Mouse (Mus musculus): Measurements from ENCODE around the gene Cd22.
"Not testable (repeated sequence)": the region's sequence is repeated elsewhere in the genome, so short reads cannot be mapped to it uniquely, and the experiment has no call there.

The Cd22 gene

DNA sequence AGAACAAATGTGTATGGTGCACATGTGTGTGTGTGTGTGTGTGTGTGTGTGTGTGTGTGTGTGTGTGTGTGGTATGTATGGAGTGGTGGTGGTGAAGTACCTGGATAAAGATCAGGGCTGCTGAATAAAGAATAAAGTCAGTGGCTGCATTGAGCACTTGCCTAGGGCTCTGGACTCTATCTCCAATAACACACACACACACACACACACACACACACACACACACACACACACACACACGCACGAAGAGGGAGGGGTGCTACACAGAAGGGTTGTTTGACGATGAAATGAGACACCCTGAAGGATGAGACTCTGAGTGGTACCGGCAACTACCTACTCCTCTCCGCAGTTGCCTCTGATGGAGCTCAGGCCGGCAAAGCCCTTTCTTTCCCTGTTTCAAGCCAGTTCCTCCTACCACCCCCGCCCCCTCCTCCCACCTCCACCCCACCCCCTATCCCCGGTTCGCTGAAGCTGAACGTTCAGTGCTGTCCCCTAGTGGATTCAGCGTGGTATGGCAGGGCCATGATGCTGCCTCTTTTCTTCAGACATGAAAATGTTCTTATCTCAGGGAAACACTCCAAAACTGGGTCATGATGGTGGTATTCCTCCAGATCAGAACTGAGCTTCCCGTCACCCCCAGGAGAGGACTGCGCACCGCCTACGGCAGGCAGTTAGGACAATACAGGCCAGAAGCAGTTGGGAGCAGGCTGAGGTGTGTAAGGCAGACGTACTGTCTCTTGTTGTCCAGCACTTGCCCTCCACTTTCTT is 20.3 kb downstream of the Cd22 start:
- peak; percentile 80 to 85 for DNase-seq

DNA sequence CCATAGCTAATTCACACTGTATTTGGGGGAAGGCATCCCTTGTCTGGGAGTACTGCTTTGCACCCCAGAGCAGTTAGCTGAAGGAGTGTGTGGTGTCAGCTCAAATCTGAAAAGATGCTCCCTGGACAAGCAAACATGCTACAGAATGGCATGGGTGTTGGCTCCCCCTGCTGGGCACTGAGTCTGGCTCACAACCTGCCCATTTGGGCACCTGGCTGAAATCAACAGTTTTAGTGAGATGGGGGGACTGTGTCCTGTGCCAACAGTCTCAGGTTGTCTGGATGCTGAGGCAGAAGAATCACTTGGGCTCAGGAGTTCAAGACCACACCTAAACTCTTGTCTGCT is 20.9 kb downstream of the Cd22 start:
- peak; percentile 89 to 91 for DNase-seq

DNA sequence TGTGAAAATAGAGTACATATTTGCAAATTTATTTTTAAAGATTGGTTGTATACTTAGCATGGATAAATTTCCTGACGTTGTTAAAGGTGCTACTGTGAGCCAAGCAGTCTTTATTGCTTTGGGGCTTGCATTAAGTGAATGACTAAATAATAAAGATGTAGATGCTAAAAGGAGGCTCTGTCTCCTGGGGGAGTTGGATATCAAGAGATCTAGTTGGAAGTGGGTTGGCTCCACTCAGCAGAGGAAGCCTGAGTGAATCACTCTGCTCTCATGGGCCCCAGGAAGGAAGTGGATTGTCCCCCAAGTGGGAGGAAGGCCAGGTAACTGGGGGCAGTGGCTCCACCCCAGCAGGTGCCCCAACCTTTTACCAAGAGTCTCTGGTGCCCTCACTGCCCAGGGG is 22.4 kb downstream of the Cd22 start:
- DNase-seq: no peak

DNA sequence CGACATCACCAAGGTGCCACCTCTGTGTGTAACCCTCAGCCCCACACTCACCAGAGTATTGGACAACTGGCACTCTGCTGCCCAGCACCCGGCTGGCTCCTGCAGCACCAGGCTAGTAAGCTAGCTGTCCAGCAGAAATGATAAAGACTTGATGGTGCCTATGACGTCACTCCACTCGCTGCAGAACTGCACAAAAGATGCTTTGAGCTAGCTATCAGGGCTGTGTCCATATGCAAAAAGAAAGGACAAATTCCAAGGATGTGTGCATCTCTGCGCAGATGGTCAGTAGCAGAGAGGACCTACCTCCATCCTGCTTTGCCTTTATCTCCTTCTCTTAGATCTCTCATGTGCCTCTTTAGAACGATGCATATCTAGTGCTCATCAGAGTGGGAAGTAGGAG is 24.1 kb downstream of the Cd22 start, which contains the start of gene Ffar3:
TSS of gene Ffar3 (minus strand) at position 101 of the 400 bp plus-strand sequence.
- no peak for DNase-seq

DNA sequence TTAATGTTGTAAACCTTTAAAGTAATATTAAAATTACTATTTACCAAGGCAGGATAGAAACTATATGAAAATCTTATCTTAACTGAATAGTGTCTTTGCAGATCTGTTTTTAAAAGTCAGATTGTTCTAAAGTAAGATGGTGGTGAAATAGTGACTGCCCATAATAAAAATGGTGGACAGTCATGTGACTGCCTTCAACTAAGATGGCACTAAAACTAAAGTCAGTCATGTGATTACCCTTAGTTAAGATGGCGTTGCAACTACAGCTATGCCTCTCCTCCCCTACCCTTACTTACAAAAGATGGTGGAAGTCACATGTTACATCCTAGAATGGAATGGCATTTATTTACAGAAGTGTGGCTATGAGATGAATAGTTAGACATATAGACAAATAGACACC is 28.7 kb downstream of the Cd22 start:
- DNase-seq: no peak

DNA sequence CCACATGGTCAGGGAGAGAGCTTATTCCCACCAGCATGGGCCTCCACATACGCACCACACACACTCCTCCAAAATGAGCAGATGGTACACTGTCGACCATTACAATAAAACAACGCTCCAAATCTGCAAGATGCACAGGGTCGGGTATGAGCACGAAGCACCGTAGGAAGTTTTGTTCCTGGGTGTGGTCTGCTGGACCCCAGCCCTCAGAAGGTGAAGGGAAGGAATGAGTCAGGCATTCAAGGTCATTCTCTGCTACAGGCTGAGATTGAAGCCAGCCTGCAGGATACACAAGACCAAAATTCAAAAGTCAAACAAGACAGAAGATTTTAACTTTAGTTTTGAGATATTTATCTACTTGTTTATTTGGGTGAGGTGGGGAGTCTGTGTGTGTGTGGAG is 32.2 kb downstream of the Cd22 start:
- no peak for DNase-seq

DNA sequence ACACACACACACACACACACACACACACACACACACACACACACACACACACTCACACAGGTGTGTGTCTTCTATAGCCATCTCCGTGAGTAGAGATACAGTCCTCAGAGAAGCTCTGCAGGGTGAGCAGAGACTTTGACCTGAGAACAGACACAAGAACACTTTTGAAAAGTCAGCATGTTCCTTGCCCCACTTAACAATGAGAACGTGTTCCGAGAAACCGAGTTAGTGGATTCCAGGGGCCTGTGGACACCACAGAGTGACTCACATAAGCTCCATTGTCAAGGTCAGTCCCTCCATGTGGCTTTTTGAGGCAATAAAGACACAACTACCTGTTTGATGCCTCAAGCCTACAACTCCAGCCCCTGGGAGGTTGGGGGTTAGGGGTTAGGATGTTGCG is 32.8 kb downstream of the Cd22 start:
- no peak for DNase-seq

DNA sequence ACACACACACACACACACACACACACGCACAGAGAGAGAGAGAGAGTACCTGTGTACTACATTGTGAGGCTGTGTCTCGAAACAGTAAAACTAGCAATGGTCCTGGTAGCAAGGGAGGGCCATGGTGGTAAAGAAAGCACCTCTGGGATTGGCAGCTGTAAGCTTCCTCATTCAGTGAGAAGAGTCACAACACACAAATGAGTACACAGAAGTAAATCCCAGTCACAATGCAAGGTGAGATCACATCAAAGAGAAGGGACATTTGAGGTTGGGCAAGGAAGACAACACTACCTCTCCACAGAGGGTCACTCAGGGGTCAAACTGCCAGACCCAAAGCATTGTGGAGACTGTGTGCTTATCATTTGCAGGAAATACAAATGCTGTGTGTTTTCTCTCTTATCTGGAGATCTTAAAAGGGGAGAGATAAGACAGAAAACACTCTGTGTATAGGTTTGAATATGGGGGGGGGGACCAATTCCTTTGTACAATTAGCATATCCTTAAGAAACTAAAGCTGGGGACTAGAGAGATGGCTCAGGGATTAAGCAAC is 33.6 kb downstream of the Cd22 start:
- DNase-seq: no peak

DNA sequence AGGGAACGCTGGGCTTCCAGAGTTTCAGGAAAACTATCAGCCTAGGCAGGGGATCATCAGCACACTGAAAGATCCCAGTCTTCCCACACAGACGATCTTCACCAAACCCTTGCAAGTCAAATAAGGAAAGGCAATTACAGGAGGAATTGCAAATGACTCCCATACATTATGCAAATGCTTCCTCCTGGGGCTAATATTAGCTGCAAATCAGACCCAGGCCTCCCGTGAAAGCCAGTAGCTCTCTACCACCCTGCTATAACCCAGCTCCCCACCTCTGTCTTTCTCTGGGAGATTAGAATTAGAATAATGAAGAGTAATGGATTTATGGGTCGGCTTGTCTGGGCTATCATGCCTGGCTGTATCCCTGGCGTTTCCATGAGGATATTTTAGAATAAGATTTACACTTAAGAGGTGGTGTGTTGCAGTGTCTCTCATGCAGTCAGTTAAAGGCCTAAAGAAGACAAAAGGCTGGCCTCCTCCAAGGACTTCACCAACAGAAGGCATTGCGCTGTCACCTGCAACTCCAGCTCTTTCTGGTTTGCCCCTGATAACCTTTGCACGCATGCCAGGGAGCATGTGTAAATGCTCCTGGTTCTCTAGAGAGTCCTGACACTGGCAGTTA is 35.4 kb downstream of the Cd22 start:
- DNase-seq: no peak

DNA sequence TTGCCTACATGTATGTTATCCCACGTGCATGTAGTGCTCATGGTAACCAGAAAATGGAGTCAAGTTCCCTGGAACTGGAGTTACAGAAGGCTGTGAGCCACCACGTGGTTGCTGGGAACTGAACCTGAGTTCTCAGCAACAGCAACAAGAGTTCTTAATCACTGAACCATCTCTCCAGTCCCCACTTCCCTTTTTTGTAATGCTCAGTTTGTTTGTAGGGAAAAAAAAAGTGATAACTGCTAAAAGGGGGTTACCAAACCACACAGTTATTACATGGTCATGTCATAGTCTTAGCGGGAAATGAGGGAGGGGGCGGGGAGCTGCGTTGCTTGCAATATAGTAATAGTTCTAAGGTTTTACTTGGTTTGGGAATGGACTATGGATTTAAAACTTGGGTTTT is 38.0 kb downstream of the Cd22 start:
- no peak for DNase-seq

DNA sequence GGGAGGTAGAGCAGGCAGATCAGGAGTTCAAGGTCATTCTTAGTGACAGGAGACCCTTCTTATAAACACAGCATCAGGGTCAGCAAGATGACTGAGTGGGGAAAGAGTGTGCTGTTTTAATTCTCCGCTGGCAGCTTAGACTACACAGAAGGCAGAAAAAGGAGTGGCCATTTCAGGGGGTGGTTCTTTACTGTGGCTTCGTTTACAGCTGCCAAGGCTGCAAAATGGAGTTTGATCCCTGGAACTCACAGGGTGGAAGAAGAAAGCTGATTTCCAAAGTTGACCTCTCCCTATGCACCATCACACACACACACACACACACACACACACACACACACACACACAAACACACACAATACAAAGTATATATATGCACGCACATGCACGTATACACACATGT is 38.8 kb downstream of the Cd22 start:
- DNase-seq: no peak

DNA sequence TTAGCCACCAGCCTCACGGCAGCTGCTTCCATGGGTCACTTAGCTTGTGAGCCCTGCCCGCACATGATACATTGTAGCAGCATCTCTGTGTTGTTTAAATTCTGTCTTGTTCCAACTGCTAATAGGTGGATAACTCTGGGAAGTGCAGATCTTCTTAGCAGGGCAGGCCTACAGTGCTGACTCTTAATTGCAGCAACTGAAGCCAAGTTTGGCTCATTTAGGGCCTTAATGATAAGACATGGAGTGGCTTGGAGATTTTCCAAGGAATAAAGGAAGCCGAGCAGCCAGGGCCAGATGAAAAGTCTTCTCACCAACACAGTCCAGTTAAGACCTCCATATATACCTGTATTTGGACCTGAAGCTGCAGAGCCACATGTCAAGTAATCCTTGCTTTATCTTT is 39.8 kb downstream of the Cd22 start:
- no peak for DNase-seq

DNA sequence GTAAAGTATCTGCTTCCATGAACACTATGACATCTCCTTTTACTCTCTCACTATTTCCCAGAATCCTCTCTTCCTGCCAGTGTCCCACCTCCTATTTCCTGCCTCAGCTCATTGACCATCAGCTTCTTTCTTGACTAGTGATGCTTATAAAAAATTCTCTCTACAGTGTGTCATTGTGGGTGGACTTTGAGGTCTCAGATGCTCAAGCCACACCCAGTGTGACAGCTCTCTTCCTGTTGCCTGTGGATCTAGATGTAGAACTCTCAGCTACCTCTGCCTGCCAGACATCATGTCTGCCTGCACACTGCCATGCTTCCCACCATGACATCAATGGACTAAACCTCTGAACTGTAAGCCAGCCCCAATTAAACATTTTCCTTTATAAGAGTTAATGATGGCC is 42.9 kb downstream of the Cd22 start:
- DNase-seq: no peak

DNA sequence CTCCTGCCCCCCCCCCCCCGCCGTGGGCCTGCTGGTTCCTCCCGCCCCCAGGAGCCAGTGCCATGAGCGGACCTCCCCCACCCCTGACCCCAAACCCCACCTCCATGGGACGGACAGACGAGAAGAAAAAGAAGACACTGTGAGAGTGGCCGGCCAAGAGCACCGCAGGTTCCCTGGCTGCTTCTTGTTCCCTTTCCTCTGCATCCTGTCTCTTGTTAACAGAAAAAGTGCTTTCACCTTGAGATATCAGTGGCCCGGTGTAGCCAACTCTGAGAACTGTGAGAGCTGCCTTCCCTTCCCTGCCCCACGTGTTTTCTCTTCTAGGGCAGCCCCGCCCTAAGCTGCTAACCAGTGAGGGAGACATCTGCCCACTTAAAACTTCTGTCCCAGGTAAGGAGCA is 47.5 kb downstream of the Cd22 start:
- DNase-seq: not testable (repeated sequence)

DNA sequence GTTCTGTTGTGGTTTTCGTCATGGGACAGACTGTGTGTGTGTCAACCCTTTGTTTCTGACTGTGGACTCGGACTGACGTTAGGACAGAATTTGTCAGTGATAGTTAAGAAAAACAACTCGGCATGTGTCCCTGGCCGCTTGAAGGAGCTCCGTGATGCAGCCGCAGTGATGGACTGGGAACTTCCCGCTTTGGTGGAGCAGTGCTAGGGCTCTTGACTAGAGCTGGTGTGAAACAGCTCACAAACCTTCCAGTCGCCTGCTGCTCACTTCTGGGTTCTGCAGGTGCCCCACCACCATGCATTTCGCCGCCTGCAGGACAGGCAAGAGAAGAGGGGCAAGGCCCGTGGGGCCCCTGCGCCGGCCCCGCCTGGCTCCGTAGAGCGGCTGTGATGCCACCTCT is 47.9 kb downstream of the Cd22 start:
- no peak for DNase-seq

DNA sequence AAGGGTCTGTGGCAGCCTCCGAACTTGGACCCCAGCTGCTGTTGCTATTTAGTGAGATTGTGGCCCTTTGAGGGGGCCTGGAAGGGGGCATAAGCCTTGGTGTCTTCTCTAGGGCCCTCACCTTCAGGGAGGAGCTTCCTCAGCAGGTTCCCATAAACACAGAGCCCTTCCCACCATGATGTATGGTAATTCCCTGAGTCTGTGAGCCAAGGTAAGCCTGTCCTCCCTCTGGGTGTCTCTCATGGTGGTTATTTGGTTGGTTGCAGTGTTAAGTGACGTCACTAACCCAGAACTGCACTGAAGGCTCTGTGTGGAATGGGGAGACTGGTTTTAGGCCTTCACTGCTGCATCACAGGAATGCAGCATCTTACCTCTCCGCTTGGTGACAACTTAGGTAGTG is 50.7 kb downstream of the Cd22 start:
- no peak for DNase-seq

DNA sequence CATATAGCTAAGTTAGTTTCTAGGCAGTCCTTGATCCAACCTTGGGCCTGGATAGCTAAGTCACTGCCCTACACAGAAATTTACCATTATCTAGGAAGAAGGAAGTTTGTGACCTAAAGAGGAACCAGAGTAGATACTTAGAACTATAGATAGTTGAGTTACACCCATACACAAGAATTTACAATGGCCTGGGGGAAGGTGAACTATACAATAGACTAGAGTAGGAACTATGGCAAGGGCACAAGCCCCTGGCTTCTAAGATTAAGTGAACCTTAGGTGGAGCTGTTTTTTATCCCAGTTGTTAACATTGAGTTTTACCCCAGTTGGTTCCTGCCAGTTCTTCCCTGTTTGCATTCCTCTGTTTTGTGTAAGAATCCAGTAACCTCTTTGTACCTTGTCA is 51.3 kb downstream of the Cd22 start:
- DNase-seq: not testable (repeated sequence)

DNA sequence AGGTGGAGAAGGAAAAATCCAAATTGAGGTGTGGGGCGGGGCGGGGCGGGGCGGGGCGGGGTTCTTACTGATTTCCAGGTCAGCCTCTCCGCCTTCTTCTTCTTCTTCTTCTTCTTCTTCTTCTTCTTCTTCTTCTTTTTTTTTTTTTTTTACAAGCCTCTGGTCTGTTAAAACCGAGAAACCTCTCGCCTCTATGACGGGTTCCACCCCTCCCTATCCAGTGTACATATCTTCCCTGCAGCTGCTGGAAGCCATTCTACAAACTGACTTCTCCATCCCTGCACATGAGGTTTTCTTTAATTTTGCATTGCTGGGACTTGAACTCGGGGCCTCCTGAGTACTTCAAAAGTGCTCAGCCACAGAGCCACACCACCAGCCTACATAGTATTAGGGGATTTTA is 53.5 kb downstream of the Cd22 start:
- no peak for DNase-seq

DNA sequence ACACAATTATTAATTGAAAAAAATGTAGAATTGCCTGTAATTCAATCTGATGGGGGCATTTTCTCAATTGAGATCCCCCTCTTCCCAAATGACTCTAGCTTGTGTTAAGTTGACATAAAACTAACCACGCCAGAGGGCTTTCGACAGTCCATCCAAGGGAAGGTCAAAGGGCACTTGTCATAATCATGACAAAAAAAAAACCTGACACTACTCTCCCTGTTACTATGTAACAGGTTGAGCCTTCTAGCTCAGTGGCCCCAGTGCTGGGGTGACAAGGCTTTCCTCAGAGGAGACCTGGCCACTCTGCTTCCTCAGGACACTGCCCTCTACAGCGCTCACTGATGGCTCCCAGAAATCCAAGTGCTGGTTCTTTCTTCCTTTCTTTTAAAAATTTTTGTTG is 55.8 kb downstream of the Cd22 start:
- no peak for DNase-seq

DNA sequence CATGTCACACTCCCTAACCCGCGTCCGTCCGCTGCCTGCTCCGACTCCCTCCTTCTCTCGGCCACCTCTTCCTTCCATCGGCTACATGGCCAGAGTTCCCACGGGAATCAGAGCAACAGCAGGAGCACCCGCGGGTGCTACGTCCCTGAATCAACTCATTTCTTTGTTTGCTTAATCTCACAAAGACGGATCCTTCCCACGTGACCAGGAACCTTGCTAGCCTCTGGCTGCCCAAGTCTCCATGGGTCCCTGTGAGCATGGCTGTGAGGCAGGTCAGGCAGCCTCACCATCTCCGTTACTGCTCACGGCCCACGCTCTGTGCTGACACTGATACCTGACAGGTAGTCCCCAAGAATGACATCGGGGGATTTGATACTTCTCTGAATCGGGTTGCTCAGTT is 56.5 kb downstream of the Cd22 start, which contains the start of gene Ffar2:
TSS of gene Ffar2 (minus strand) at position 101 of the 400 bp plus-strand sequence.
- no peak for DNase-seq

DNA sequence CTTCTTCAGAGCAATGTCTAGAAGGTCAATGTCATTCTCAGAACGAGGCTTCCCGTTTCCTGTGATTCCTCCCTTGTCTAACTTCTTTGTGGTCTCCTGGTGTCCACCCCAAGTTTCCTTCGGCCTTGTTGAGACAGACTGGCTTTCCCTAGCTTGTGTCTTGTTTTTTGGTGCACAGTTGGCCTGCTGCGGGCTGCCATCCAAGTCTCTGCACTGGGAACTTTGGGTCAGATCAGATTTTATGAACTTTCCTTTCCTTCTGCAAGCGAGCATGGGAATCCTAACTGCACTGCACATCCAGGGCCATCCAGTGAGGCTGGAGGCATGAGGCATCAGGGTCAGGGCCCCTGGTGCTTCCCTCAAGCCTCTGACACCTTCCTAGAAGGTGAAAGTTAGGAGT is 58.6 kb downstream of the Cd22 start:
- no peak for DNase-seq

DNA sequence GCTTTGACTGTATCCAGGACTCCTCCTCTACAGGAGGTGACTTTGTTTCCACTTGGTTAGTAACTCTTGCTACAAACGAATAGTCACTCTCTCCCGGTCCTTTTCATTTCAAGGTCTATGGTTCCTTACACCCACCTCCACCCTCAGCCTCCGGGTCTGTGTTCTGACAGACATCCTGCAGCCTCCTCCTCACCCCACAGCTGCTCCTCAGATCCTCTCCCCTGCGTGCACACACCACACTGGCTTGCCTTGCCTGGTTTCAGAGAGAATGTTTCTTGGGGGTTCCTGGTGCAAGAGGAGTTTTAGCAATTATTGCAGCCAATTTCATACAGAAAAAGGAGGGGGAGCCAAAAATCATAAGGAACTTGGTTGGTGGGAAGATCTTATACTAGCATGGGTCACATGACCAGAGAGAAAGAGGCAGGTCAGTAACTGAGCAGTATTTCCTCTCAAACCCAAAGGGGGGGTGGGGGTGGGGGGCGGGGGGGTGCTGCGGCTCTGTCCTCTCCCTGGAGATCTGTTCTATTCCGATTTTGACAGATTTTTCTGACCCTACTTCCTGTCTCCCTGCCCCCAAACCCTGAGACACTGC is 59.2 kb downstream of the Cd22 start:
- no peak for DNase-seq

DNA sequence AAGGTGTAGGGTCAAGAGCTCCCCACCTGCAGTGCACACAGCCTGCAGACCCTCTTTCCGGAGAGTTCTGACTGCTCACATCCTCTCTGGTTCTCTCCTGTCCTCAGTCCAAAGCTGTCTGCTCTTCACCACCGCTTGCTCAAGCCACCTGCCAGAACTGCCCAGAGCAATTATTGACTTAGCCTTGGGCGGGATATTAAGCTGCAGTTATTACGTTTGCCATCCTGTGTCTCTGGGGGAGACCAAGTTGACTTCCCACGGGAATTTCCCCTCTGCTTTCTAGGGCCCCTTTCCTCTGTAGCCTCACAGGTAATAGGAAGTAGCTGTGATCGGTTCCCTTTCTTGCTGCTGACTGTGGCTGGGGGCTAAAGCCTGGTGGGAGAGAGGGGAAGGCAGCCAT is 60.0 kb downstream of the Cd22 start:
- DNase-seq: no peak
